Mouse (Mus musculus): ENCODE measurements around the gene Pld4. TPM values are rescaled to one million over a fixed set of nuclear protein-coding genes. Genes with fewer than 3 reads are reported as not detected.

Gene Pld4
- polyA plus RNA-seq, 1 experiment from 2014 or later: 13.0 TPM

DNA sequence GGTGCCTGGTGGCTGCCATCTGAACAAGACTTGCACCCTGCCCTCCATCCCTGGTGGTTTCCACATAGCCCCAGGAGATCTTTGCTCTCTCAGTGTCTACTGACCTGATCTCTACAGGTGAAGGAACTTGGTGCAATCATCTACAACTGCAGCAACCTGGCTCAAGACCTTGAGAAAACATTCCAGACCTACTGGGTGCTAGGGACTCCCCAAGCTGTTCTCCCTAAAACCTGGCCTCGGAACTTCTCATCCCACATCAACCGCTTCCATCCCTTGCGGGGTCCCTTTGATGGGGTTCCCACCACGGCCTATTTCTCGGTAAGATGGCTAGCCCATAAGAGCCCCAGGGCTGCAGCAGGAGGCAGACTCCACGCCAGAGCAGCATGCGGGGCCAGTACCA lies 6.1 kb downstream of the Pld4 start:
- H3K36me3 ChIP-seq (ENCODE audit: control insufficient read depth, insufficient read depth, low read length): no peaks in the 10 kb centered on the region
- 88% methylated on average over 7 of the region's 7 CpGs for WGBS
- DNase-seq (ENCODE audit: low spot score): no peak
- H3K9me3 ChIP-seq (ENCODE audit: control insufficient read depth, low read length): no peaks in the 10 kb centered on the region
- ATAC-seq (replicated peaks; ENCODE audit: low FRiP score, low TSS enrichment, low read depth): no peak
- no peaks in the 10 kb centered on the region for H3K27me3 ChIP-seq (replicated peaks; ENCODE audit: control insufficient read depth, insufficient read depth, low read length)
- H3K9ac ChIP-seq (ENCODE audit: low read length): no peak overlapping the region
- no peak overlapping the region for H3K4me2 ChIP-seq (ENCODE audit: low read length)
- no peaks in the 10 kb centered on the region for H3K4me1 ChIP-seq (replicated peaks; ENCODE audit: control insufficient read depth, insufficient read depth, low read length)
- no peak overlapping the region for H3K27ac ChIP-seq (ENCODE audit: low read depth)
- no peak overlapping the region for H3K4me3 ChIP-seq (ENCODE audit: low read depth, low read length)

DNA sequence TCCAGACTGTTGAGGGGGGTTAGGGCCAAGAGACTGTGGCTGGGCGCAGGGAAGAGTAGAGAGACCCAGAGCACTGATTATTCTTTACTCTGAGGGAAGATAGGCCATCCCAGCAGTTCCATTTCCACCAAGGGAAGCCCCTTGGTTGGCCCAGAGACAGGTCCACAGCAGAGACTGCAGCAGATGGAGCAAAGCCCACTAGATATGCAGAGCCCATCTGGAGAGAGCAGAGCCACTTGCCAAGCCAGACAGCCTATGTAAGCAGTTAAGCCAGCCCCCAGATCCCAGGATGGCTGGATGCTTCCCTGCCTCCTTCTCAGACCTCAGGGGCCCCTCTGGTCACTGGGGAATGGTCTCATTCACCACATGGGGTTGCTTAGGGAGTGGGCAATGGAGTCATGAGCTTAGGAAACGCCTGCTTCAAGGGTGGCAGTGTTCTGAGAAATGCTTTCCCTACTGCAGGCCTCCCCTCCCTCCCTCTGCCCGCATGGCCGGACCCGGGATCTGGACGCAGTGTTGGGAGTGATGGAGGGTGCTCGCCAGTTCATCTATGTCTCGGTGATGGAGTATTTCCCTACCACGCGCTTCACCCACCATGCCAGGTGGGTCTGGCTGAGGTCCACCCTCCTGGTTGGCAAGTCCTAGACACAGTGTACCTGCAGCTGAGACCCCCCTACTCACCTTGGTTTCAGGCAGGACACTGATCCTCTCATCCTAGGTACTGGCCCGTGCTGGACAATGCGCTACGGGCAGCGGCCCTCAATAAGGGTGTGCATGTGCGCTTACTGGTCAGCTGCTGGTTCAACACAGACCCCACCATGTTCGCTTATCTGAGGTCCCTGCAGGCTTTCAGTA lies 6.8 kb downstream of the Pld4 start:
- 91% methylated on average over 16 of the region's 16 CpGs for WGBS
- ATAC-seq (replicated peaks; ENCODE audit: low FRiP score, low TSS enrichment, low read depth): no peak
- Histone ChIP-seq H3K27ac (ENCODE audit: low read depth) (no peak overlapping the region), H3K9me3 (ENCODE audit: control insufficient read depth, low read length) (no peaks in the 10 kb centered on the region), H3K27me3 (replicated peaks; ENCODE audit: control insufficient read depth, insufficient read depth, low read length) (no peaks in the 10 kb centered on the region), H3K36me3 (ENCODE audit: control insufficient read depth, insufficient read depth, low read length) (no peaks in the 10 kb centered on the region), H3K4me2 (ENCODE audit: low read length) (no peak overlapping the region), H3K9ac (ENCODE audit: low read length) (no peak overlapping the region), H3K4me1 (replicated peaks; ENCODE audit: control insufficient read depth, insufficient read depth, low read length) (no peaks in the 10 kb centered on the region), H3K4me3 (ENCODE audit: low read depth, low read length) (no peak overlapping the region)
- no peak for DNase-seq (ENCODE audit: low spot score)

DNA sequence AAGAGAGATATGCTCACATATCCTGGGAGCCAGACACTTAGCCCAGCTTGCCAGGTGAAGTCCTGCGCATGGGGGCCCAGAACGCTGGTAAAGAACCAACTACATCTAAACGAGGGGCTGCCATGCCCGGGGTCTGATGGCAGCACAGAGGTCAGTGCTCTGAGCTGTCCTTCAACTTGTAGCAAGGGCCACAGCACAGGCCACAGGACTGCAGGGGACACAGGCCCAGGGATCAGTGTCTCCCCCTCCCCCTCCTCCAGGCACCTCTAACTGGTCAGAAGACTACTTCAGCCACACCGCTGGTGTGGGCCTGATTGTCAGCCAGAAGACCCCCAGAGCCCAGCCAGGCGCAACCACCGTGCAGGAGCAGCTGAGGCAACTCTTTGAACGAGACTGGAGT lies 7.7 kb downstream of the Pld4 start:
- Histone ChIP-seq H3K27ac (ENCODE audit: low read depth) (no peak overlapping the region), H3K4me2 (ENCODE audit: low read length) (no peak overlapping the region), H3K36me3 (ENCODE audit: control insufficient read depth, insufficient read depth, low read length) (no peaks in the 10 kb centered on the region), H3K27me3 (replicated peaks; ENCODE audit: control insufficient read depth, insufficient read depth, low read length) (no peaks in the 10 kb centered on the region), H3K4me3 (ENCODE audit: low read depth, low read length) (no peak overlapping the region), H3K4me1 (replicated peaks; ENCODE audit: control insufficient read depth, insufficient read depth, low read length) (0 out of 2 replicates have a peak, but pooled peaks cover under 1% of the 10 kb centered on the region), H3K9me3 (ENCODE audit: control insufficient read depth, low read length) (no peaks in the 10 kb centered on the region), H3K9ac (ENCODE audit: low read length) (no peak overlapping the region)
- ATAC-seq (replicated peaks; ENCODE audit: low FRiP score, low TSS enrichment, low read depth) (no peak), DNase-seq (ENCODE audit: low spot score) (no peak)
- WGBS: 85% methylated on average over 8 of the region's 8 CpGs

DNA sequence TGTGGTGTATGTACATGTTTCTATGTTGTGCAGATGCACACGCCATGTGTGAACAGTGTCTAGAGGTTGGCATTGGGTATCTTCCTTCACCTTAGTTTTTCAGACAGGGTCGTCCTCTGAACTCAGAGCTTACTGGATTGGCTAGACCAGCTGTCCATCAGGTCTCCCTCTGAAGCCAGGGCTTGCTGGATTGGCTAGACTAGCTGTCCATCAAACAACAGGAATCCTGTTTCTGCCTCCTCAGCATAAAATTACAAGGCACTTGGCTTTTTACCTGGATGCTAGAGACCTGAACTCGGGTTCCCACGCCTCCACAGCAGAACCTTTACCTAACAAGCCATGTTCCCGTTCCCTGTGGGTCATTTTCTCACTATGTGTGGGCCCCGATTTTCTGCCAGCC lies 8.6 kb downstream of the Pld4 start:
- WGBS: 88% methylated on average over 6 of the region's 6 CpGs
- DNase-seq (ENCODE audit: low spot score) (no peak), ATAC-seq (replicated peaks; ENCODE audit: low FRiP score, low TSS enrichment, low read depth) (no peak)
- Histone ChIP-seq H3K9ac (ENCODE audit: low read length) (no peak overlapping the region), H3K4me2 (ENCODE audit: low read length) (no peak overlapping the region), H3K36me3 (ENCODE audit: control insufficient read depth, insufficient read depth, low read length) (no peaks in the 10 kb centered on the region), H3K27me3 (replicated peaks; ENCODE audit: control insufficient read depth, insufficient read depth, low read length) (no peaks in the 10 kb centered on the region), H3K9me3 (ENCODE audit: control insufficient read depth, low read length) (no peaks in the 10 kb centered on the region), H3K27ac (ENCODE audit: low read depth) (no peak overlapping the region), H3K4me3 (ENCODE audit: low read depth, low read length) (no peak overlapping the region), H3K4me1 (replicated peaks; ENCODE audit: control insufficient read depth, insufficient read depth, low read length) (0 out of 2 replicates have a peak, but pooled peaks cover 3% of the 10 kb centered on the region)

DNA sequence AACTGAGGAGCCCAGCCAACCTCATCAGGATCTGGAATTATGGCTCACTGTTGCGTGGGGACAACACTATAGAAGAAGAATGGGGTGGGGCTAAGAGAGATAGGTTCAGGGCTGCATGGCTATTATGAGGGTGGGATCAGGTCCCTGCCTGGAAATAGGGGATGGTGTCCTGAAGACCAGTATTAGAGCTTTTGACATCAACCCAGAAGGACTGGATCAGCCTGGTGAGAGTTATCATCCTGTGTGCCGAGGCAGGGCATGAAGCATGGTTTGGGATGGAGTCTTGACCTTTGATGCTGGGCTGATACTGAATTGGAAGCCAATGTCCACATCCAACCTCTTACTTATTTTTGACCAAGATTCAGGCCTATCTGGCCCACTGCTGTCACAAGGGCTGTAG lies 9.3 kb downstream of the Pld4 start:
- H3K4me3 ChIP-seq (ENCODE audit: low read depth, low read length): no peak overlapping the region
- no peaks in the 10 kb centered on the region for H3K27me3 ChIP-seq (replicated peaks; ENCODE audit: control insufficient read depth, insufficient read depth, low read length)
- no peak overlapping the region for H3K9ac ChIP-seq (ENCODE audit: low read length)
- DNase-seq (ENCODE audit: low spot score) (no peak), ATAC-seq (replicated peaks; ENCODE audit: low FRiP score, low TSS enrichment, low read depth) (no peak)
- WGBS: 91% methylated on average over 2 of the region's 2 CpGs
- H3K27ac ChIP-seq (ENCODE audit: low read depth): no peak overlapping the region
- H3K4me2 ChIP-seq (ENCODE audit: low read length): no peak overlapping the region
- H3K9me3 ChIP-seq (ENCODE audit: control insufficient read depth, low read length): no peaks in the 10 kb centered on the region
- H3K36me3 ChIP-seq (ENCODE audit: control insufficient read depth, insufficient read depth, low read length): no peaks in the 10 kb centered on the region
- 0 out of 2 replicates have a peak, but pooled peaks cover 3% of the 10 kb centered on the region for H3K4me1 ChIP-seq (replicated peaks; ENCODE audit: control insufficient read depth, insufficient read depth, low read length)

DNA sequence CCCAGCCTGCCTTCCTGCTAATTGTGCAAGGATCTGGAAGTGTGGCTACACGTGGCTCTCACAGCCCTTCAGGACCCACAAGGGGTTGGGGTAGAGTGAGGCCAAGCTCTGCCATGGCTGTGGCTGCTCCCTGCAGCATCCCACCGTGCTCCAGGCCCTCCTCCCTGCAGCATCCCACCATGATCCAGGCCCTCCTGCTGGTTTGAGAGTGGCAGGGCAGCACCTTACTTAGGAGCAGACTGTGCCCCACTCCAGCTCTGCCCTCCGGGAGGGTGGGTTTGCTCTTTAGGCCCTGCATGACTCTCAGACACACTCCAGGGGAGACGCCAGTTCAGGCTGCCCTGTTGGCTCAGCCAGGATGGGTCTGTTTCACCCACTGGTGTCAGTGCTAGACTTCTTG lies 9.9 kb downstream of the Pld4 start:
- ATAC-seq (replicated peaks; ENCODE audit: low FRiP score, low TSS enrichment, low read depth) (no peak), DNase-seq (ENCODE audit: low spot score) (no peak)

DNA sequence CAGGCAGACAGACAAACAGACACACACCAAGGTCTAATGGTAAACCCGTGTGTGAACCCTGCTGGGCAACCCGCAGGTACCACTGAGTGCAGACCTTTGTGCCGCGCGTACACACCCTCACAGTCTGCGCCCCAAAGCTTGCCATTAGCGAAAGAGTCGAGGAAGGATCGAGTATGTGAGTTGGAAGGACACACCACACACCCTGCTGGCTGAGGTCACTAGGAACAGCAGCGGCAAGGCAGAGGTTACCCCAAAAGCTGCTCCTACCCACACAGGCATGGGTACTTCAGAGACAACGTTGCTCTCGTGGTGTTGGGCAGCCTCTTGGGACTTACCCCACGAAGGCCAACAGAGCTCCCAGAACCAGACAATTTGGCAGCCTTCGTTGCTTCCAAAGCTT lies 11.9 kb downstream of the Pld4 start:
- Histone ChIP-seq H3K4me1 (replicated peaks; ENCODE audit: control insufficient read depth, insufficient read depth, low read length) (0 out of 2 replicates have a peak, but pooled peaks cover 3% of the 10 kb centered on the region), H3K9me3 (ENCODE audit: control insufficient read depth, low read length) (peaks cover 5% of the 10 kb centered on the region; the same call in 1 of the 2 replicates), H3K4me2 (ENCODE audit: low read length) (no peak overlapping the region), H3K27me3 (replicated peaks; ENCODE audit: control insufficient read depth, insufficient read depth, low read length) (no peaks in the 10 kb centered on the region), H3K36me3 (ENCODE audit: control insufficient read depth, insufficient read depth, low read length) (no peaks in the 10 kb centered on the region), H3K4me3 (ENCODE audit: low read depth, low read length) (no peak overlapping the region), H3K9ac (ENCODE audit: low read length) (no peak overlapping the region), H3K27ac (ENCODE audit: low read depth) (no peak overlapping the region)
- no peak for ATAC-seq (replicated peaks; ENCODE audit: low FRiP score, low TSS enrichment, low read depth)
- WGBS: 93% methylated on average over 14 of the region's 14 CpGs
- no peak for DNase-seq (ENCODE audit: low spot score)

More for the DNA sequence above, 9.9 kb downstream of the Pld4 start:
- Histone ChIP-seq H3K4me3 (ENCODE audit: low read depth, low read length) (no peak overlapping the region), H3K4me2 (ENCODE audit: low read length) (no peak overlapping the region), H3K9me3 (ENCODE audit: control insufficient read depth, low read length) (peaks cover 2% of the 10 kb centered on the region; the same call in 1 of the 2 replicates), H3K9ac (ENCODE audit: low read length) (no peak overlapping the region), H3K27ac (ENCODE audit: low read depth) (no peak overlapping the region), H3K36me3 (ENCODE audit: control insufficient read depth, insufficient read depth, low read length) (no peaks in the 10 kb centered on the region), H3K27me3 (replicated peaks; ENCODE audit: control insufficient read depth, insufficient read depth, low read length) (no peaks in the 10 kb centered on the region), H3K4me1 (replicated peaks; ENCODE audit: control insufficient read depth, insufficient read depth, low read length) (0 out of 2 replicates have a peak, but pooled peaks cover 3% of the 10 kb centered on the region)
- WGBS: 75% methylated on average over 4 of the region's 4 CpGs

DNA sequence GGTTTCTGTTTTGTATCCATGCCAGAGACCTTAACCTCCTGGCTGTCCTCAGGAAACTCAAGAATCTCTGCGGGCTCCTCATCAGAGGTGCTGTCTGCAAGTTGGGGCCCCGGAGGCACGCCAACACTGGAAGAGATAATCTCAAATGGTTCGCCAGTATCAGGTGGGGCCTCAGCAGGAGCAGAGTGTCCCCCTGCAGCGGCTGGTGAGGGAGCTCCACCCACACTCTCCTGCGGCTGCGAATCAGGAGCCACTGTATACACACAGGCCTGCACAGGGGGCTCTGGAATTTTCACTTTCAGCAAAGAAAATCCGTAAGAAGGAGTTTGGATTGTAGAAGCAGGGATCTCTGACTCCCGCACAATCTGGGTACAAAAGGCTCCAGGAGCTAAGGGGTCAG lies 12.9 kb downstream of the Pld4 start:
- ATAC-seq (replicated peaks; ENCODE audit: low FRiP score, low TSS enrichment, low read depth) (no peak), DNase-seq (ENCODE audit: low spot score) (no peak)
- H3K9me3 ChIP-seq (ENCODE audit: control insufficient read depth, low read length): peaks cover 5% of the 10 kb centered on the region; the same call in 1 of the 2 replicates
- H3K4me1 ChIP-seq (replicated peaks; ENCODE audit: control insufficient read depth, insufficient read depth, low read length): 0 out of 2 replicates have a peak, but pooled peaks cover 3% of the 10 kb centered on the region
- no peak overlapping the region for H3K9ac ChIP-seq (ENCODE audit: low read length)
- H3K36me3 ChIP-seq (ENCODE audit: control insufficient read depth, insufficient read depth, low read length): no peaks in the 10 kb centered on the region
- no peaks in the 10 kb centered on the region for H3K27me3 ChIP-seq (replicated peaks; ENCODE audit: control insufficient read depth, insufficient read depth, low read length)
- no peak overlapping the region for H3K27ac ChIP-seq (ENCODE audit: low read depth)
- WGBS: 29% methylated on average over 9 of the region's 9 CpGs
- H3K4me3 ChIP-seq (ENCODE audit: low read depth, low read length): no peak overlapping the region
- H3K4me2 ChIP-seq (ENCODE audit: low read length): no peak overlapping the region

DNA sequence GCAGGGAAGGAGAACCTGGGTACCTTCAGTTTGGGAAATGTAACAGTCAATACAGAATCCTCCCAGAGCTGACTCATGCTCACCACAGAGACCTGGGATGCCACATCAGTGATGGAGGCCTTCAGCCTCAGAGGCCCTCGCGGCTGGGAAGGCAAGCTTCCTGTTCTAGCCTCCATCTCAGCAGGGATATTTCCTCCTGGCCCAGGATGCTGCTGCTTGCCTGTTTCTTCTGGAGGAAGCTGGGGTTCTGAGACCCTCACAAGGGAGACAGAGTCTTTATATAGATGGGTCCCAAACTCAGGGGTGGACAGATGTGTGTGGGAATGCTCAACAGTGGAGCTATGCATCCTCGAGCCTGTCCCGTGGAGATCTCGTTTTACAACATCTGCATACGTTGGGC lies 13.6 kb downstream of the Pld4 start:
- Histone ChIP-seq H3K27me3 (replicated peaks; ENCODE audit: control insufficient read depth, insufficient read depth, low read length) (no peaks in the 10 kb centered on the region), H3K4me2 (ENCODE audit: low read length) (no peak overlapping the region), H3K9me3 (ENCODE audit: control insufficient read depth, low read length) (peaks cover 5% of the 10 kb centered on the region; the same call in 1 of the 2 replicates), H3K4me1 (replicated peaks; ENCODE audit: control insufficient read depth, insufficient read depth, low read length) (0 out of 2 replicates have a peak, but pooled peaks cover 3% of the 10 kb centered on the region), H3K9ac (ENCODE audit: low read length) (no peak overlapping the region), H3K4me3 (ENCODE audit: low read depth, low read length) (no peak overlapping the region), H3K27ac (ENCODE audit: low read depth) (no peak overlapping the region), H3K36me3 (ENCODE audit: control insufficient read depth, insufficient read depth, low read length) (no peaks in the 10 kb centered on the region)
- no peak for DNase-seq (ENCODE audit: low spot score)
- no peak for ATAC-seq (replicated peaks; ENCODE audit: low FRiP score, low TSS enrichment, low read depth)
- WGBS: 83% methylated on average over 6 of the region's 6 CpGs

Data from intestine, embryonic 14.5 days (tissue).